Mouse (Mus musculus): Measurements from ENCODE around the gene Chn1. TPM values are rescaled to one million over a fixed set of nuclear protein-coding genes. Genes with fewer than 3 reads are reported as not detected.

The Chn1 gene
- polyA plus RNA-seq, 2 experiments, result 0.34 to 0.70 TPM

- Histone ChIP-seq H3K27ac (no peak overlapping the region), H3K4me3 (ENCODE audit: insufficient read depth in 1 of 2, low read depth in 2 of 2, low read length in 2 of 2) (no peak overlapping the region), H3K9ac (replicated peaks) (no peak overlapping the region), H3K9me3 (ENCODE audit: control insufficient read depth, low read length) (no peaks in the 10 kb centered on the region), H3K27me3 (ENCODE audit: control insufficient read depth, insufficient read depth, low read length) (no peaks in the 10 kb centered on the region), H3K4me2 (ENCODE audit: low read depth) (no peak overlapping the region), H3K36me3 (replicated peaks; ENCODE audit: control insufficient read depth, insufficient read depth, low read depth) (no peaks in the 10 kb centered on the region), H3K4me1 (replicated peaks; ENCODE audit: control insufficient read depth in 2 of 2, insufficient read depth in 2 of 2, low read length in 1 of 2) (0 out of 4 replicates have a peak, but pooled peaks cover 0 to 2% of the 10 kb centered on the region in 2 experiments)
- ATAC-seq (ENCODE audit: insufficient read depth) (no peak), DNase-seq (ENCODE audit: low read depth in 3 of 3, low spot score in 3 of 3) (no peak)
- no peak for TF ChIP-seq EP300 (IDR thresholded peaks at IDR 0.05; ENCODE audit: low read depth)
- TF ChIP-seq CTCF (IDR thresholded peaks at IDR 0.05; ENCODE audit: low read depth), result no peak
- WGBS (ENCODE audit: insufficient replicate concordance), result 45% methylated on average over 4 of the region's 4 CpGs
Observed at GRCm38 (mm10) chr2:73798136-73798535, 23.0 kb upstream of the Chn1 start.

- no peak overlapping the region for H3K9ac ChIP-seq (replicated peaks)
- no peak overlapping the region for H3K4me3 ChIP-seq (ENCODE audit: insufficient read depth in 1 of 2, low read depth in 2 of 2, low read length in 2 of 2)
- no peak overlapping the region for H3K4me2 ChIP-seq (ENCODE audit: low read depth)
- no peak for TF ChIP-seq EP300 (IDR thresholded peaks at IDR 0.05; ENCODE audit: low read depth)
- TF ChIP-seq CTCF (IDR thresholded peaks at IDR 0.05; ENCODE audit: low read depth), result peak; percentile 42
- no peaks in the 10 kb centered on the region for H3K36me3 ChIP-seq (replicated peaks; ENCODE audit: control insufficient read depth, insufficient read depth, low read depth)
- 50% methylated on average over 19 of the region's 19 CpGs for WGBS (ENCODE audit: insufficient replicate concordance)
- no peaks in the 10 kb centered on the region for H3K9me3 ChIP-seq (ENCODE audit: control insufficient read depth, low read length)
- no peaks in the 10 kb centered on the region for H3K4me1 ChIP-seq (replicated peaks; ENCODE audit: control insufficient read depth in 2 of 2, insufficient read depth in 2 of 2, low read length in 1 of 2)
- no peak overlapping the region for H3K27ac ChIP-seq
- DNase-seq (ENCODE audit: low read depth in 3 of 3, low spot score in 3 of 3) (no peak), ATAC-seq (ENCODE audit: insufficient read depth) (no peak)
- no peaks in the 10 kb centered on the region for H3K27me3 ChIP-seq (ENCODE audit: control insufficient read depth, insufficient read depth, low read length)
Observed at GRCm38 (mm10) chr2:73791846-73792630, 16.9 kb upstream of the Chn1 start.

GRCm38 (mm10) chr2:73790332-73790731 is 15.2 kb upstream of the Chn1 start:
- TF ChIP-seq CTCF (IDR thresholded peaks at IDR 0.05; ENCODE audit: low read depth), result no peak
- no peak for TF ChIP-seq EP300 (IDR thresholded peaks at IDR 0.05; ENCODE audit: low read depth)
- no peak overlapping the region for H3K27ac ChIP-seq
- no peak overlapping the region for H3K4me3 ChIP-seq (ENCODE audit: insufficient read depth in 1 of 2, low read depth in 2 of 2, low read length in 2 of 2)
- no peak for ATAC-seq (ENCODE audit: insufficient read depth)
- no peaks in the 10 kb centered on the region for H3K4me1 ChIP-seq (replicated peaks; ENCODE audit: control insufficient read depth in 2 of 2, insufficient read depth in 2 of 2, low read length in 1 of 2)
- no peak overlapping the region for H3K4me2 ChIP-seq (ENCODE audit: low read depth)
- no peaks in the 10 kb centered on the region for H3K36me3 ChIP-seq (replicated peaks; ENCODE audit: control insufficient read depth, insufficient read depth, low read depth)
- no peak overlapping the region for H3K9ac ChIP-seq (replicated peaks)
- no peak for DNase-seq (ENCODE audit: low read depth in 3 of 3, low spot score in 3 of 3)
- WGBS (ENCODE audit: insufficient replicate concordance), result 64% methylated on average over 2 of the region's 2 CpGs
- H3K9me3 ChIP-seq (ENCODE audit: control insufficient read depth, low read length), result no peaks in the 10 kb centered on the region
- H3K27me3 ChIP-seq (ENCODE audit: control insufficient read depth, insufficient read depth, low read length), result no peaks in the 10 kb centered on the region

- Histone ChIP-seq H3K4me3 (ENCODE audit: insufficient read depth in 1 of 2, low read depth in 2 of 2, low read length in 2 of 2) (no peak overlapping the region), H3K4me2 (ENCODE audit: low read depth) (no peak overlapping the region), H3K27ac (no peak overlapping the region), H3K27me3 (ENCODE audit: control insufficient read depth, insufficient read depth, low read length) (no peaks in the 10 kb centered on the region), H3K9me3 (ENCODE audit: control insufficient read depth, low read length) (no peaks in the 10 kb centered on the region), H3K4me1 (replicated peaks; ENCODE audit: control insufficient read depth in 2 of 2, insufficient read depth in 2 of 2, low read length in 1 of 2) (no peaks in the 10 kb centered on the region), H3K36me3 (replicated peaks; ENCODE audit: control insufficient read depth, insufficient read depth, low read depth) (no peaks in the 10 kb centered on the region), H3K9ac (replicated peaks) (no peak overlapping the region)
- no peak for TF ChIP-seq CTCF (IDR thresholded peaks at IDR 0.05; ENCODE audit: low read depth)
- no peak for TF ChIP-seq EP300 (IDR thresholded peaks at IDR 0.05; ENCODE audit: low read depth)
- whole genome bisulfite sequencing (ENCODE audit: insufficient replicate concordance), result 56% methylated on average over 6 of the region's 6 CpGs
- no peak for ATAC-seq (ENCODE audit: insufficient read depth)
- no peak for DNase-seq (ENCODE audit: low read depth in 3 of 3, low spot score in 3 of 3)
Observed at GRCm38 (mm10) chr2:73788395-73788794, 13.2 kb upstream of the Chn1 start.

- Histone ChIP-seq H3K36me3 (replicated peaks; ENCODE audit: control insufficient read depth, insufficient read depth, low read depth) (no peaks in the 10 kb centered on the region), H3K27me3 (ENCODE audit: control insufficient read depth, insufficient read depth, low read length) (peaks cover 7% of the 10 kb centered on the region), H3K27ac (no peak overlapping the region), H3K9me3 (ENCODE audit: control insufficient read depth, low read length) (no peaks in the 10 kb centered on the region), H3K9ac (replicated peaks) (no peak overlapping the region), H3K4me2 (ENCODE audit: low read depth) (no peak overlapping the region), H3K4me1 (replicated peaks; ENCODE audit: control insufficient read depth in 2 of 2, insufficient read depth in 2 of 2, low read length in 1 of 2) (no peaks in the 10 kb centered on the region), H3K4me3 (ENCODE audit: insufficient read depth in 1 of 2, low read depth in 2 of 2, low read length in 2 of 2) (no peak overlapping the region)
- 6% methylated on average over 9 of the region's 9 CpGs for WGBS (ENCODE audit: insufficient replicate concordance)
- ATAC-seq (ENCODE audit: insufficient read depth) (no peak), DNase-seq (ENCODE audit: low read depth in 3 of 3, low spot score in 3 of 3) (no peak)
- TF ChIP-seq CTCF (IDR thresholded peaks at IDR 0.05; ENCODE audit: low read depth) (no peak), EP300 (IDR thresholded peaks at IDR 0.05; ENCODE audit: low read depth) (no peak)
Observed at GRCm38 (mm10) chr2:73782371-73782905, 7.3 kb upstream of the Chn1 start.
